Mouse (Mus musculus) fat pad, adult 2 months (tissue): ENCODE results near the gene Pam.

Experiments used
- DNase-seq: peaks from one replicate; pipeline ENCODE4 v3.0.0-alpha.2; 2011; ENCODE audit warnings: low read depth, low spot score; ENCODE audit errors: extremely low read depth

Gene Pam

DNA sequence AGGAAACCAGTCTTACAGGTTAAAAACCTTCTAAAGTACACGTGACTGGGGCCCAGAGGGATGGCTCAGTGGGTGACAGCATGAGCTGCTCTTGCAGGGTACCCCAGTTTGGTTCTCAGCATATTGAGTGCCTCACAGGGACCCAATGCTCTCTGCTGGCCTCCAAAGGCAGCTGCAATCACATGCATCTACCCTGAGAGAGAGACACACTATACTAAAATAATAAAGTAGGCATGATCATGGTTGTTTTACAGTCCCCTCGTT is 178.5 kb downstream of the Pam start:
- DNase-seq = no peak

DNA sequence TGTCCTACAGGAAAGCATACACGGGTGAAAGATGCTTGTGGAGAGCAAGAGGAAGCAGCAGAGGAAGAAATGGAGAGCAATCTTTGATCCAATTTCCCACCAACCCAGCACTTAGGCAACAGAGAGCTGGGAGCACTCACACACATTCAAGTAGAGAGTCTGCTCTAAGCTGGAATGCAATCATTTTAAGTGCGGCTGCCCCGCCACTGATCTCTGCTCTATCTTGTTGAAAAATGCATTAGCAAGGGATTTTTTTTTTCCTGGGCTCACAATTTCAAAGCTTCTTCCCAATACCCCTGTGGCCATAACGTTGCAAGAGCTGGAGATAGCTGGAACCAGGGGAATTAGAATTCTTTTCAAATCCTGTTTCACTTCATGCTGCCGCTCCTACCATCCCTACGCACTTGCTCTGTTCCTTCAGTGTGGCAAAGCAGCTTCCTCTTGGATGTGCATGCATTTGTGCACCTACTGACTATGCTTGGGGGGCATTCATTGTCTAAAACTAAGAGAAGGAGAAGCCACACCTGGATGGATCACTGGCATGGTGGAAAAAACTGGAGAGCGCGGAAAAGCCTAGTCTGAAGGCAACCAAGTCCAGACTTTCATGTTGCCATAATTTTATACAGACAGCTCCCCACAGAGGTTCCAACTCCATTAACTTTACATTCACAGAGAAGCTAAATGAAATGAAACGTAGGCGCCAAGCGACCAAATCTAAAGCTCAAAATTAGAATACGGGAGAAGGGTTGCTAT is 179.1 kb downstream of the Pam start:
- no peak for DNase-seq

DNA sequence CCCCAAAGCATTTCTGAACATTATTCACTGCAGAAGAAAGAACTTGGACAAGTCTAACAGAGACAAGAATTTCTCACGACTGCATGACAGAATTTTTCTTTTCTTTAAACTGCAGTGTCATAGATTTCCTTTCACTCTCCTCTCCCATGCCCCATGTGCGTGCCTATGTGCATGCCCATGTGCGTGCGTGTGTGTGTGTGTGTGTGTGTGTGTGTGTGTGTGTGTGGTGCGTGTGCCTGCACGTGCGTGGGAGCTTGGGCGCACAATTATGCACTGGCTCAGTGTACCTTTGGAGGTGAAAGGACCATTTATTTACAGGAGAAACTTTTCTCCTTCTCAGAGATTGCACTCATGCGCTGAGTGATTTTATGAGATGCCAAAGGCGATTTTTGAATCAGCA is 179.7 kb downstream of the Pam start:
- DNase-seq = no peak

DNA sequence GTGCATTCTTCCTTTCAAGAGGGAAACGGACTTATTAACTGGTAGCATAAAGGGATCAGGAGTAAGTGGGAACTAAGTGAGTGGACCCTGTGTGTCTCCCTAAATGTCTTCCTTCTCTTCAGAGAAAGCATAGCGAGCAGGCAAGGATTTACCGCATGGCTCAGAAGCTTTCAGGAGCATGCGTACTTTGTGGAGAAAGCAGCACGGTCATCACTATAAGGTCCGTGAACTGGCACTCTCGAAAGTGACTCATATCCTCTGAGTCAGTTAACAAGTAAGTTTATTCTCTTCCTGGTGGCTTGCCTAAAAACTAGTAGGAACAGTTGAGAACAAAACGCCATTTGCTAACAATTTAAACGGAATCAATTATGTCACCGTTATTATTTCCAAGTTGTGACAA is 184.6 kb downstream of the Pam start:
- DNase-seq = no peak

DNA sequence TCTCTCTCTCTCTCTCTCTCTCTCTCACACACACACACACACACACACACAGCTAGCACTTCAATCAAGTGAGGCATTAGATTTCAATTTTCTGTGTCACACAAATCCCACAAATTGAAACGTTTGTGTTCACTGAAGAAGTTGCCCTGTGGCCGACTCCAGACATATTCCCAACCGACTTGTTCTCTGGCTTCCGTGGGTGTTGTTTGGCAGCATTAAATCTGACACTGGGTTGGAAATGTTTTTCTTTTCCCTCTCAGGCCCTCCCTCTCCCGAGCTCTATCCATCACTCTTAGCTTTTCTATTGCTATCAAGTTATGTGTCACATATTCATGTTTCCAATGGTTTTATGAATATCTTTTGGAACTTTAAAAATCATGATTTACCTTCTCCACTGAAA is 185.9 kb downstream of the Pam start:
- DNase-seq = no peak

DNA sequence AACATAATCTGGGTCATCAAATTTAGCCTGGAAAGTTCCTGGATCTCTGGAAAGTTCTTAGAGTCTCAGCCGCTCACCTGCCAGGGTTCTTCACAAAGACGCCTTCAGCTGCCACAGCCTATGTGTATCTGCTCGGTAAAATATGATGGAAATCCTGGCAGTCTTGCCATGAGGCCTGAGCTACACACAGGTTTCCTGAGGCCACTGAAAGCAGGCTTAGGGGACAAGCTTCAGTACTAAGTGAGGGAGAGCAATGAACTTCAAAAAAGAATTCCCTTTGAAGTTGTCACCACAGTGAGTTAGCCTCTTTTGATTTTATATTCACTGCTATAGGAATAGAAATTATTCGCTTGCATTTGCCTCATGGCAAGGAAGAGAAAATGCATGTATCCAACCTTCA is 186.7 kb downstream of the Pam start:
- DNase-seq = no peak

DNA sequence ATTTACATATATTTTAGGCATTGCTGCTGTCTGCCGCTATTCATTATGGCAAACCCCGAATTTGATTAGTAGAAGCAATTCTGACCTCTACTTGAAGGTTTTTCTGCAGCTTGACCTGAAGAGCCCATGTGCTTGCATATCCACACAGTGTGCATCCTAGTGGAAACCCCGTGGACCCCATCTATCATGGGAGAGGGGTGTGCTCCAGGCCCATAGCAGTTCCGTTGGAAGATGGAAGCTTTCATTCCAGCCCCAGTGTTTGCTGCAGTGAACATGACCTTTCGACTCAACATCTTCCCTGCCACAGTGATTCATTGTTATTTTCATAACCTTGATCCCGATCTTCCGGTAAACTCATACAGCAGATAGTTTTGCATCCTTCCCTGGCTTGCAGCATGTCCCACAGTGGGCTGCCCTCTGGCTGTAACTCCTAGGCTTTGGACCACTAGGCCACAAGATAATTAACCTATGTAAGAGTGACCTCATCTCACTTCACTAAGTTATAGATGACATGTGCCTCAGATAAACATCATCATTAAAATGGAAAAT is 191.5 kb downstream of the Pam start:
- no peak for DNase-seq

DNA sequence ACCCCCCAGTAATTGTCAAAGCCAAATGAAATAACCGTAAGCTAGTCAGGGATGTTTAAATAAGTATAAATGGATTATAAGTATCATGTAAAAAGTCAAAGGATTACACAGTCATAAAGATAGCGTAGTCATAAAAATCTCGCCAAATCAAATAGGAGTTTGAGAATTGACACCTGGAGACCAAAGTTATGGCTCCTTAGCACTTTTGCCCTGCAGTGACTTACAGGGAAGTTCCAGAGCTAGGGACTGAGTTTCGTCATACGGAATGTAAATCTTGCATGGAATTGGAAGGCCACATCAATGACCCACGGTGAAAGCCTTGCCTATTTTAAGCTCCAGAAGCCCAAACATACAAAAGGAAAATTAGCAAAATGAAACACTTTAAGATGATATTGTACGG is 192.6 kb downstream of the Pam start:
- DNase-seq = peak; percentile 11

DNA sequence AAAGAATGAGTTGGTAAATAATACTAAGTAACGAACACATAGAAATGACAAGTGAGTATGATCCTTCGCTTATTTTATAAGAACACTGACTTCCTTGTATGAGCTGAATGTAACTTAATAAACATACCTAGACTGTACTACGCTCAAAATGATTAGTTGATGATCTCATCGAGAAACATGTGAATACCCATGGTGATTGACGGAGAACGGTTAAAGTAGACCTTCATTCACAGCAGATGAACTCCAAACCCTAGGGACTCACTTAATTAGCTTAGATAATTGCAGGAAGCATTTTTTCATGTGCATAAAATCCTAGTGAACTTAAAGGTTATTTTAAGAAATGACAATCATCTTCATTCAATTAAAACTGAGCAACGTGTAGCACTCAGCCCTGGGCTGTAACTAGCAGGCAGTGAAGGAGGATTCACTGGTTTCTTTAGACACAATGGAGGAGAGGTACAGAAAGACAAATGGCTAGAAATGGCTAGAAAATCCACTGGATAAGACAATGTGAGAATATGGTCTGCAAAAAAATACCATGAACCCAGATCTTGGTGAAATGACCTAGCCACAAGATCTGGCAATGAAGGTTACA is 194.8 kb downstream of the Pam start:
- DNase-seq = no peak

DNA sequence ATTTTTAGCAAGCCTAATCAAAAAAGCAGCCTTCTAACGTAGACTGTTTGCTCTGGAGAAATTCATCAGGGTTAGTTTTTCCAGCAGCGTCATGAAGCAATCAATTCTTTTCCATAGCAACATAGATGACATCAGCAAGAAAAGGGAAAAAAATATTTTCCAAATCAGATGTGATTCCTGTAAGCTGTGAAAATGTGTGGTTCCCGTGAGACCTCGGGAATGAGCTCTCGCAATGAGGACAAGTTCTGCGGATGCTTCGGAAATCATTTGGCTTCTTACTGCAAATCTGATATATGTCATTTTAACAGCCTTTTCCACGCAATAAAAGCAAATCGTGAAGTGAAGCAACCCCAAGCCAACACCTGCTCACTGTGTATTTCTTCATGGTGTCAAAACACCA is 207.9 kb downstream of the Pam start:
- DNase-seq = no peak

DNA sequence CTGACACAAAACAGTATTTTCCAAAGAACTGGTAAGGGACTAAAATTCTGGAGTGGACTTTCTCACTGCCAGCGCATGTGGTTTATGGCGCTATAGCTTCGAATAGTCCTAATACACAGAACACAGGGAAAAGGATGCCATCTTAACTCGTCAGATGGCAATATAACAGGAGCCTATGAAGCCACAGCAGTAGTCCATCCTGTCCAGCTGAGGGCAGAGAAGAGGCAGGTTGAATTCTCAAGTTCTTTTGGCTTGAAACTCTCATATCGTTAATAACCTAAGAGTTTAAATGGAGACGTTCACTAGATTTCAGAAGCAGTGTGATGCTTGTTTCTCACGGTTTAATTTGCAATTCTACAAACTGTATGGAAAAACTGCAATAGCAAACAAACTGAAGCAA is 211.9 kb downstream of the Pam start:
- no peak for DNase-seq

DNA sequence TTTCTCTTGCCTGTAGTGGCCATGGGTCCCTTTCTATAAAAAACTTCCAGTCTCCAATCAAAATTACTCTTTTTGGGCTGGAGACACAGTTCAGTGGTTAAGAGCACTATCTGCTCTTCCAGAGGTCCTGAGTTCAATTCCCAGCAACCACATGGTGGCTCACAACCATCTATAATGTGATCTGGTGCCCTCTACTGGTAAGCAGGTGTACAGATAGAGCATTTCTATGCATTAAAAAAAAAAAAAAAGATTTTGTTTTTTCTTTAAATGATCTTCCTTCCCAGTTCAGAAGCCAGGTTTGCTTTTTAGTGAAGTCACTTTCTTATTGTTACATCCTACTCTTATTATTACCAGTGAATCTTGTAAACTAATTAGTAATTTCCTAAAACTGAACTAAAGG is 218.4 kb downstream of the Pam start:
- no peak for DNase-seq

DNA sequence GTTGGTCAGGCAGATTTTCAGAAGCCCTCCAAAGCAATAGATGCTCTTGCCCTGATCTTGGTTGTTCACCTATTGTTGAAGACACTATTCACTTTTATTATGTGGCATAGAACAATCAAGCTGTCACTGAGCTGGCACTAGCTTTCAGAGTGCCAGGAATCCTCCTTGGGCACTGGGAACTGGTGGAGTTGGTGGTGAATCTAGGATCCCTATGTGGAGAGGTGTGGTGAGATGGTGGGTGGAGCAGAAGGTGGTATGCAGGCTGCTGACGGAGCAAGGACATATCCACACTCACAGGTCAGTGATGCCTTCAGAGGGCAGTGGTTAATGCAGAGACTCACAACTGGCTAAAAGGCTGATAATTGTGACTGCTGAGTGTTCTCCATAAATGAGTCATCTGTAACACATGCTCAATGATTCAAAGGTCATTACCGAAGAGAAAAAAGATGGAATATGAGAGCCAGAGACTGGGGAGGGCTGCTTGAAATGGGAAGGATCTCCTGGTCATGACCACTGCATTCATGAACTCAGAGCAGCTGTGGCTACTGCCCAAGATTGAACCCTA is 221.9 kb downstream of the Pam start:
- DNase-seq = no peak

DNA sequence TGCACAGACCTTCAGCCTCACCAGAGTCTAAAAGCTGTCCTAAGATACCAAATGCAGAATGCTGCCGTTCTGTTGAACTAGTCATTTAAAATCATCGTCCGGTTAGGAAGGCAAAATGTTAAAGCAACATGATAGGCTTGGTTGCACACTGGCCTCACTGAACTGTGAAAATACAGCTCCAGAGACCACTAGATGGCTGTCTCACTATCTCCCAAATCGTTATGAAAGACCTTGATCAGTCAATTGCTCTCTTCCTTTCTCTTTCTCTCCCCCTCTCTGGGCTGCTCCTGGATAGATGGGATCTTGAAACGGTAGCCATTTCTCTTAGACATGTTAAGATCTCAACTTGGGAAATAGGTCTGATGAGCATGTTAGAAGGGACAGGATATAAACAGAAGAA is 223.0 kb downstream of the Pam start:
- DNase-seq = no peak

DNA sequence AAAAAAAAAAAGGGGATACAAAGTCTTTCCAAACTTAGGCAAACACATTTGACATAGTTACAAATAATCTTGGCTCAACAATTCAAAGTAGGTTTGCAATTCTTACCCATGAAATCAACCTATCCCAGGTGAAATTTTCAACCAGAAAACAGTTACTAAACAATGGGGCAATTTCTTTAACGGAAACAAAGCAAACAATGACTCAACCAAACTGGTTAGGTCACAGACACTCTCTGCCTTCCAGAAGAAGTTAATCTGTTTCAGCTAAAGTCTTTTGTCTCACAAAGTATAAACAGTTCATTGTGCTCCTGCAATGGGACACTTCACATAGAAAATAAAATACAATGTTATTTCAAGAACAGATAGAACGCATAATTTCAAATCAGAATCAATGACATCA is 223.4 kb downstream of the Pam start:
- DNase-seq = no peak

DNA sequence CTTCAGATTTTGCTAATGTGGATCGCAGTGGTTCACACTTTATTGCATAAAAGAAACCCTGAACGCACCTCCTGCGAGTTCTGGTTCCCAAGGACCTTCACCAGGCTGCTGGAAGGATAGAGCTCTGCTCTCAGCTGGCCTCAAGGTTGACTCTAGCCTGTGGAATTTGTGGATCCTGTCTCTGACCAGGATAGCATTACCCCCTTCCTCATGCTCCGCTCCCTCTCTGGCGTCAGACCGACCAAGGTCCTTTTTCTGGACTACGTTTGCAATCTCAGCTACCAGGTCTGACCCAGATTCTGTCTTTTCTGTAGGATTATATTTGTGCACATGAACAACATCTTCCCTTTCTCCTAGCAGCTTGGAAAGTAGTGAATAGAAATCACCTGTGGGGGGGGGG is 231.3 kb downstream of the Pam start:
- no peak for DNase-seq

DNA sequence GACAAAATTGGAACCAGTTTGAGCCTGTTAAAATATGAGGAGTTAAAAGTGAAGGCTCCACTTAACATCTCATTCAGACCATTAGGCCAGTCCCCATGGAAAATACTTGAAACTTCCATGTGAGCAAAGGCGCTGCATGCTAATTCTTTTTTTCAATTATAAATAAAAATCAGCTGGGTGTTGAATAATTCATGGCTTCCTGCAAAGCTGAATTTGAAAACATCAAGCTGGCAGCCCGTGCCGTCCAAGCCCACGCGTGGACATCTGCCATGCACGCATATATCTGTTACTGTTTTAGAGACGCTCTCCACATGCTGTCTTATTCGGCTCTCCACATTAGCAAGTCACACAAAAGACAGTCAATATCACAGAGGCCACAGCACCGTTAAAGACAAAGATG is 232.3 kb downstream of the Pam start:
- DNase-seq = no peak

DNA sequence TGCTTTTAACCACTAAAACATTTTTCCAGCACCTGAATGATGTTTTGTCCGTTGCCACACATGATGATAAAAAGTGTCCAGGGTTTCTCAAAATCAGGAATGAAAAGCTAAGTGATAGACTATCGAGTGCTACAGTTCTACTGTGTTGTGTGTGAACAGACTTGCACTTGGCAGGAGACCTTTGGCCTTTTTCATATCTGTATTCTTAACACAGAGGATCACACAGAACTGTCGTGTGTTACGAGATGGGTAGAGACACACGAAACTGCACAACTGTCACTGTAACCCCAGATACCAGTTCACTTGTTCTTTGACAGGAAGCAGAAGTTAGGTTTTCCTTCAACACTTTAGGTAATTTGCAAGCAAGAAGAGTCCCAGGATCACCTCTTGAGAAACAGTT is 232.7 kb downstream of the Pam start:
- no peak for DNase-seq

DNA sequence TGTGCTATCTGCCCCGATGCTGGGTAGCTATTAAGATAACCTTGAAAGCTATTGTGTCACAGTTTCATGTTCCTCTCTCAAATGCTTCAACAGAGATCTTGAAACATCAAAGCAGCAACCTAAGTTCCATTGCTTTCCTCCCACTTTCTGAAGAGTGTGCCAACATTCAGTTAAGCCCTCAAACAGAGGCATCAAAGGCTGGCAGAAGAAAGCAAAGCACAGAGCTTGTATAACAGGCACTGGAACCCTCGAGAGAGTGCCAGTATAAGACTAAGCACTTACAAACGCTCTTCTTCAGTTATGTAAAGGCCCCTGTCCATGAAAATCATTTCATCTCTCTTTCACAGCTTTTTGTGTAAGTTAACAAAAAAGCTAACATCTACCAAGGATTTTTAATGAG is 241.2 kb downstream of the Pam start:
- DNase-seq = no peak

DNA sequence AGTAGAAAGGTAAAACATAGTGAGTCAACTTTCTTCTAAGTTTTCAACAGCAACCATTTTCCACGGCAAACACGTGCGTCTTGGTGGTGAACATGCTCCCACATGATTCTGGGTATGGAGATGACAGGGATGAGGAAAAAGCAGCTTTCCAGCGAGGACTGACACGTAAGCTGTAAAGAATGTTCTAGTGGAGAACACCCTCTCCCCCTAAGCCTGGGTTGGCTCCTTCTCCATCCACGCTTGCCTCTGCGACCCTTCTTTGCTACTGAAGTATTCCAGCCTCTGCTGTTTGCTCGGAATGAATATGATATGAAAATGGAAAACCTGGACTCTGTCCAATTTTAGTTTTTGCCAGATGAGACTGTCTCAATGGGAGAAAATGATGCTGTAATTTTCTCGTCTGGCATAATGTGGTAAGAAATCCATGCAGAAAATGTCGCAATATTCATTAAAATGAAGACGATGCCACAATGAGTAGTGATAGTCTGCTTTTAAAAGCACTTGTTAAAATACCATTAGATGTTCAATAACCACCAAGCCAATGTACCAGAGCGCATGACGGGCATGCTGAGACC is 243.8 kb downstream of the Pam start:
- DNase-seq = no peak

DNA sequence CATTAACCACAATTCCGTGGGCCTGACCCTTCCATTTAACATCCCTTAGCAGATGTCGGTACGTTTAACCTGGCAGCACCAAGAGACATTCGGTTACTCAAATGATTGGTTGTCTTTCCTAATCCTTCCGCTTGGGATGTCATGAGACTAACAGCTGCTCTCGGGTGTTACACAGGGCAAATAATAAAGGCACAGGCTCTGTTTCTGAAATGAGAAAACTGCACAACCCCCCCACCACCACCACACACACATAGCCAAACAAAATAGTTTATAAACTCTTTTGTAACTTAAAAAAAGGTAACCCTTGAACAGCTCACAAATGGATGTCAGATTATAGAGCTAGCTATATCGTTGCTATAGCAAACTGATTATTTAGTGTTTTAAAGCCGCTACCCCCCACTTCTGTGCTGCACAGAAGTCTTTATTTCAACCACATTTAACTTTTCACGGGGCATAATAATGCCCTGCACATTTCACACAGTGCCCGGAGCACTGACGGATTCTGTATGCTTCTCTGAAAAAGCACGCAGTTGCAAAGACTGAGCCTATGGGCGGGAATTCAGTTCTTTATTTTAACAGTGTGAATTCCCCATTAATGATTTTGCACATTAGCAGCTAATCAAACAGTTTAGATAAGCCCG is 246.7 kb downstream of the Pam start:
- DNase-seq = no peak
